Mouse (Mus musculus) small intestine, adult 2 months (tissue): ENCODE results near the gene Lgr4.

Experiments
- CTCF ChIP-seq: fragments of 200-500 bp; IDR thresholded peaks from 2 replicates; pipeline ENCODE4 v1.5.1; 2012; ENCODE audit warnings: low read depth, mild to moderate bottlenecking, control low read depth, inconsistent platforms, low read length, moderate library complexity, mixed read lengths; ENCODE audit not compliant: insufficient replicate concordance, insufficient read length; ENCODE audit errors: extremely low read depth
- POLR2A ChIP-seq: fragments of 200-500 bp; IDR thresholded peaks from 2 replicates; pipeline ENCODE4 v1.6.1; 2012; ENCODE audit warnings: low read depth, mild to moderate bottlenecking, control low read depth, inconsistent platforms, low read length, moderate library complexity

GRCm38 (mm10) chr2:109942810-109943570 is 25.5 kb downstream of the Lgr4 start:
- TF ChIP-seq CTCF (no peak), POLR2A (no peak)
